Mouse (Mus musculus) CD4-positive, CD25-positive, alpha-beta regulatory T cell, adult 4 months (primary cell): ENCODE measurements around the gene Thrb. TPM values are rescaled to one million over a fixed set of nuclear protein-coding genes. Genes with fewer than 3 reads are reported as not detected.

Source experiments
- ATAC-seq: one replicate; pipeline ENCODE4 v1.8.0; 2017
- polyA plus RNA-seq, 2 experiments: library from polyadenylated mRNA; unstranded; fragments of 100-300 nt; shearing (Covaris generic); gene quantifications; one replicate each; pipeline ENCODE4 v1.2.1; 2017

The Thrb gene
- polyA plus RNA-seq, 2 experiments from 2014 or later = 3.0 to 3.5 TPM

GRCm38 (mm10) chr14:17785370-17785769 lies 125.3 kb downstream of the Thrb start:
- no peak for ATAC-seq

DNA sequence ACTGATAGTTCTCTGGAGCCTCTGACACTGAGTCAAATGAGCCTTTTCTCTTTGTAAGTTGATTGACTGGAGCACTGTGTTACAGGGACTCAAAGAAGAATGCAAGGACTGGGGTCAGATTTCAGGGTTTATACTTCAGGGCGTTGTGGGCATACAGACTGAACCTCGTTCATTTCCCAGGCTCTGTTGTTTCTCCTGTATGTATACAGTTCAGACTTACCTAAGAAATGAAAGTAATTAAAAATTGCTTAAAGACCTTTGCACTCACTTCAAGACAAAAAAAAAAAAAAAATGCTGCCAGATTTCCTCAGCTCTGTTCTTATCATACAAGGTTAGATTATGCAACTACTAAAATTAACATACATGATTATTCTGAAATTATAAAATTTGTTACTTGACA lies 126.2 kb downstream of the Thrb start:
- ATAC-seq = no peak

- ATAC-seq = no peak
These were observed 144.0 kb downstream of the Thrb start for GRCm38 (mm10) chr14:17803934-17804602.

GRCm38 (mm10) chr14:17811051-17811450 lies 151.0 kb downstream of the Thrb start:
- no peak for ATAC-seq

GRCm38 (mm10) chr14:17812414-17812813 lies 152.4 kb downstream of the Thrb start:
- ATAC-seq = no peak

DNA sequence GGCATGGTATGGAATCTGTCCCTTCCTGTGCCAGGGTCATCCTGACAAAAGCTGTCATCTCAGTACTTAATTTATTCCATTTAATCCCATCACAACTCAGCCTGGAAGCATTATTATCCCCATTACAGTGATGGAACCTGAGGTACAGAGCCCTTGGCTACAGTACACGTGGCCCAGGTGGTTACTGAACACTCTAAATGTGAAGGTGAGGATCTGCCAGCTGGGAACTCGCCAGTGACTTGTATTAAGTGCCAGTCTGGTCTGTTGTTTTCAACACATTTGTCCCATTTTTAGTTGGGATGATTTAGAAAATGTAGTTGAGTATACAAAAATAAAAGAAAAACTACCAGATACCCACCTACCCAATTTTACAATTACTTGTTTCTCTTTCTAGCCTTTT lies 155.0 kb downstream of the Thrb start:
- no peak for ATAC-seq

GRCm38 (mm10) chr14:17818086-17818485 lies 158.0 kb downstream of the Thrb start:
- ATAC-seq = no peak

- ATAC-seq = no peak
These were observed 162.7 kb downstream of the Thrb start for GRCm38 (mm10) chr14:17822754-17823153.

GRCm38 (mm10) chr14:17827401-17827800 lies 167.3 kb downstream of the Thrb start:
- no peak for ATAC-seq

- no peak for ATAC-seq
These were observed 175.7 kb downstream of the Thrb start for GRCm38 (mm10) chr14:17835738-17836137.

GRCm38 (mm10) chr14:17836766-17837165 lies 176.7 kb downstream of the Thrb start:
- ATAC-seq = no peak

DNA sequence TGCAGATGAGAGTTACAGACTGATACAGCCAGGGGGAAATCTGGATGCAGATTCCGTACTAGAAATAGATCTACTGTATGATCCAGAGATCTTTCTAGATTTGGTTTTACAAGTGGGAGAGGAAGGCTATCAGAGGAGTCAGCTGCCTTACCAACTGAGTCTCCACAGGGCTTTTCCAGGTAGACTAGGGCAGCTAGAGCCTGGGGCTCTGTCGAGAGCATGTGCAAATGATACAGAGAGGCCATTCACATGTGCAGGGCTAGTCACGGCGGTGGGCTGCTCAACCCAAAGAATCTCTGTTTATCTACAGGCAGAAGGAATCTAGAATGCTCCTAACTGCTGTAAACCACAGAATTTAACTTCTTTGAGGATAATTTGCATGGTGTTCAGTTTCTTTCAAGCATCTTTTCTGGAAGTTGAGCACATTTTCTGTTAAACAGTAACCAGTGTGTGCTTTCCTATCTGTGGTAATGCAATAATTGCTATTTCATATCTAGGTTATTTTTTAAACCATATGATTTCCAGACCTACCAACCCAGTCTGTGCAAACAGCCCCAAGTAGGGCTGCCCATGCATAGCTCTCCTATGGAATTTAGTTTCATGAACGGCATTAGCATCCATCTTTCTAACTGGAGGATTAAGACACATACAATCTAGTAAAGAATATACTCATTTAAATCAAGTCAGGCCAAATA lies 185.1 kb downstream of the Thrb start:
- no peak for ATAC-seq

DNA sequence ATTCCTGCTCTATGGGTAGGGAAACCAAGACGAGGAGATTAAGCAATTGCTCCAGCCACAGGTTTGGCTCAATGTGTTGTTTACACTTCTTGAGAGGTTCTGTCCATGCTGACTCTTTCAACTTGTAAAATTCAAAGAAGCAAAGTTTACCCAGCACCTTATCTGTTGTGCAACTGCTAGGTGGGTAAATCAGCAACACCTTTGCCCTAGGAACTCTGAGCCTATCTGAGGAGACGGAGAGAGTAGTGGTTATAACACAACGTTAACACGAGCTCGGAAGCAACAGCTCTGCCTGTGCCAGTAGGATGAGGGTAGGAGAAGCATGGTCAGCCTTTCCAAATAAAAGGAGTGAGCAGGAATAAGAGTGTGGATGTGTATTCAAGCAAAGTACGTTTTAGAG lies 185.8 kb downstream of the Thrb start:
- no peak for ATAC-seq

DNA sequence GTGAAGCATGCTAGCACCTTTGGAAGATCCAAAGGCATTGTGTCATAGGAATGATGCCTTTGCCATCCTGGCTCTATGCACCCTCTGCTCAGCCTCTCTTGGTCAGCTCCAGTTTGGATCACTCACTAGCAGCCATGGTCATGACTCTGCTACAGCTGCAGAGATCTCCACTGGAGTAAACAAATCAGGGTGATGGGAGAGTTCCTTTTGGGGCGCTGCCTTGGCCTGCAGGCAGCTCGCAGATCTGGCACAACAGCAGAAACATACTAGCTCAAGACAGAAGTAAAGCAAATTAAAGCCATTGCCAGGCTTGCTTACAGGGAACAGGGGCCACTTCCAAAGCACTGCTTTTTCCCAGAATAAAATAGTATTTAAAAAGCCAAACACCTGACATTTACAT lies 186.6 kb downstream of the Thrb start:
- no peak for ATAC-seq

GRCm38 (mm10) chr14:17847211-17847610 lies 187.2 kb downstream of the Thrb start:
- no peak for ATAC-seq

DNA sequence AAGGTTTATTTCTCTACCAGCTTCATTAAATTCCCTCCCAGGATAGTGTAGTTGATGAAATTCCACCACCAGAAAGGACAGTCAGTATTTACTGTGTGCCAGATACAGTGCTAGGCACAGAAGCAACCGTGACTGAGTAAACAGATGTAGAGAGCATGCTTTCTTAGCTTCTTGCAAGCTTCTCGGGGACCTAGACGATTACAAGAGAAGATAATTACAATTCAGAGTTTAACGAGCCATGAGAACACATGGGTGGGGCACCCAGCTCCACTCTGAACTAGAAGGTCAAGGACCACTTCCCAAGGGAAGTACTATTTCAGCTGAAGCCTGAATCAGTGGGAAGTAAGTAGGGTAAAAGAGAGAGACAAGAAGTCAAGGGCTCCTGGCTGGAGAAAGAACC lies 190.3 kb downstream of the Thrb start:
- no peak for ATAC-seq

DNA sequence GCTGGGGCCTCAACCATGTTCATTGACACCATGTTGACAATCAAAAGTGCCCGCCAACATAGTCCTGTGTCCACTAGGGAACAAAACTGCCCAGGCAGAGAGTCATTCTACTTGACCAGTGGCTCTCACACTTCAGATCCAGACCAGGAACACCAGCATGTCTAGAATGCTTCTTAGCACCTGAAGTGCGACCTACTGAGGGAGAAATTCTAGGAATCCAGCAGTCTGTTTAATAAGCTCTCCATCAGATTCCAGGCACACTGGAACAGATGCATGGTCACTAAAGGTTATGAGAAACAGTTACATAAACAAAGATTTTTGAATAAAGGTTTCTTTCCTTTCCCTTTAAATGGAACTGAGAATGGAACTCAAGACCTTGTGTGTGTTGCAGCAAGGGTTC lies 192.2 kb downstream of the Thrb start:
- no peak for ATAC-seq

DNA sequence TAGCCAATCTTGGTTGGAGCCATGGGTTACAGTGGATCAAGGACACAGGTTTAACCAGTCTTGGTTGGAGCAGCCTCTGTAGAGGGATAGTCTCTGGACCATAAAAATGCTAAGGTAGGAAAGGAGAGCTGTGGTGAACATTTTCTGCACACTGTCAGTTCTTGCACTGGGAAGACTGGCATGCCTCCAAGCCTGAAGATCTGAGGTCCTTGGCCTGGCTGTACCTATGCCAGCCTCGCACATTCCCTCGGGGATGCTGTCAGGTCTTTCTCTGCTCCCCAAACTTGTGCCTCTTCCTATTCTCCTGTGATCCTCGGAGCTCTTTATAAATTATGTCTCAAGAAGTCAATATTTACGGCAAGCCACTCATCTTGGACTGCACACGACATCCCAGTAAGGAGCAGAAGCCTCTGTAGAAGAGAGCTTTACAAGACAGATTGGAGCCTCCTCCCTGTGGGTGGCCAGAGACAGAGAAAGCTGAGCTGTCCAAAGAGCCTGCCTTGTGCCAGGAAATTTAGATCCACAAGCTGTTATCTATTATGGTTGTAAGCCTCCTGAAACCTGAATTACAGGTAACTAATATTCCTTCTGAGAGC lies 199.8 kb downstream of the Thrb start:
- ATAC-seq = no peak

GRCm38 (mm10) chr14:17862651-17863050 lies 202.6 kb downstream of the Thrb start:
- ATAC-seq = no peak

- ATAC-seq = no peak
These were observed 203.8 kb downstream of the Thrb start for GRCm38 (mm10) chr14:17863701-17864320.

DNA sequence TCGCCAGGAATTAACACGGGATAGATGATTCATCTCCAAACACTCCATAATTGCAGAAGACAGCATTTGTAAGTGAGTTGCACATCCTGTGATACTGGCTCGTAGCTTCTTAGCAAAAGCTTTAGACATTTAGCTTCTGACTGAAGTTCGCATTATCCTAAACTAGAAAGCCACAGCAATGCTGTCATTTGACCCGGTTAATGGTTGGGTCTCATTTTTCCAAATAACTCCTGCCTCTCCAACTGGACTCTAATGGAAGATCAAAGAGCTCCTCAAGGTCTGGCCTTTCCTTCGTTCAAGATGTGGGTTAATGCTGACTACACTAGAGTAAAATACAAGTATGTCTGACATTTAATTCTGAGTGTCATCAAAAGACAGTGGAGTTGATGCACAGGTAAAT lies 208.3 kb downstream of the Thrb start:
- ATAC-seq = no peak

DNA sequence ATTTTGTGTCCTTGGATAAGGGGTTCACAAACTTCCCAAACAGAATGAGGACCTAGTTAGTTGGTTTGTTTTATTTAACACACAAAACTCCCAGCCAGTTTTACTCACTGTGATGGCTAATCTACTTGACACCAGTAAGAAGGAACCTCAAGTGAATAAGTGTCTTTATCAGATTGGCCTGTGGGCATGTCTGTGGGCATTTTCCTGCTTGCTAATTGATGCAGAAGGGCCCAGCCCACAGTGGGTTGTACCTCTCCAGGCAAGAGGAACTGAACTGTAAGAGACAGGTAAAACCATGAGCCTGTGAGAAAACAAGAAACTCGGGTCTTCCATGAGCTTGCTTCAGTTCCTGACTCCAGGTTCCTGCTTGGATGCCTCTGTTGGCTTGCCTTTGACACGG lies 215.9 kb downstream of the Thrb start:
- no peak for ATAC-seq

DNA sequence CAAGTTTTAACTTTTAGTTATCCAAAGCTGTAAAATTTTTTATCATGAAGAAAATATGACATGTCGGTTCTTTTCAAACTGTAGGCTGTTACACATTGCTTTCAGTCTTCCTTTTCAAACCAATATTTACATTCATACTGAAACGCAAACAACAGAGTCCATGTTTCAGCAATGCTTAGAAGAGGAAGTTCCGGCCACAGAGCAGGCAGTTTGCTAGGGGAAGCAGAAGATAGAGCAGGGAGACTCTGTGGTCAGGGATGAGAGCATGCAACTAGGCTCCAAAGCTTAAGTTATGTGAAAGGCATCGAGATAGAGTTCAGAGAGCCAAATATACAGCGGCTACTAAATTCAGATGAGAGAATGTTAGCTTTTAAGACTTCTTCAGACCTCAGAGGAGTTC lies 219.4 kb downstream of the Thrb start:
- no peak for ATAC-seq

DNA sequence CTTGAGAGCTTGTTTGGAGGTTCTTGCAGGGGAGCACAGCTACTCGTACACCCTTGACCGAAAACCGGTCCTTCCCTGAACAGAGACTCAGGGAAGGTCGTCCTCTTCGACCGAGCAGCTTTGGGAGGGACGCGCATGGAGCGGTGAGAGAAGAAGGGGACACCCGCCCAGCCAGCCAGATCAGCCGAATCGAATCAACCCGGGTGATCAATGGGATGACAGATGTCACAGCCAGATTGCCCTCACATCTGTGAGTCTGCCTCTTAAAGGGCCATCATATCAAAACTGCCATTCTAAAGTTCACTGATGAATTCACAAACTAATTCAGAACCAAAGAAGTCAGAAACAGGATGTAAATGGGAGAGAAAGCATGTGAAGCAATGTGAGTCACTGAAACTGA lies 224.8 kb downstream of the Thrb start:
- no peak for ATAC-seq
